ENCODE assay signal across 23 mouse cellular contexts in the genomic region with DNA sequence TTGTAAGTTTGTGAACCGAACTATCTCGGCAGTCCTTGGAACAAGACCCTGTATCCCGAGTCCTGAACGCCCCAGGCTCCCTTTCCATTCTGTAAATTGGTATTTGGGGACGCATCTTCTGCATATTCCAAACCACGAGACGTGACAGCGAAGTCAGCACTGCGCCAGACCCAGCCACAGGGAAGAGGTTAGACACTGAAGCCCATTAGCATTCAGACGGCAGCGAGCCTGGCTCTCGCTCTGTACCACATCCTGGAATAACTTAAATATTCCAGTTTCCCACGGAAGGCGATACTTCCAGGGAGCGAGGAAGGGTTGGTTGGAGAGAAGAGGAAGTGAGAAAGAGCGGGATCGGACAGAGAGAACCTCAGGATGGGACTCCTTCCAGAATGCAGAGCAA.
"Had no signal": no experiment of that assay in that cellular context is flagged by ENCODE, and none has a peak within 500 bp of the region (broad histone marks: within the 10 kb centered on the region; RNA-seq: fewer than 3 reads in every experiment).

No protein-coding gene starts in this region.

- DNase-seq: gastrocnemius, postnatal 25 days; heart, adult 18-20 months; heart, postnatal 14 days; heart, postnatal 4 days; kidney, adult 18-20 months; kidney, adult 8-10 months; kidney, postnatal 10 days; kidney, postnatal 25 days; layer of hippocampus, adult 9-11 months; layer of hippocampus, postnatal 36 days; left cerebral cortex, postnatal 4 days had no signal

- H3K36me3 ChIP-seq: heart, embryonic 10.5 days; heart, embryonic 13.5 days; heart, embryonic 15.5 days; hindbrain, embryonic 10.5 days; intestine, embryonic 15.5 days; limb, embryonic 13.5 days; limb, embryonic 15.5 days; liver, embryonic 12.5 days had no signal

- H3K27ac ChIP-seq: heart, embryonic 10.5 days; heart, embryonic 13.5 days; heart, embryonic 15.5 days; hindbrain, embryonic 10.5 days; hindbrain, embryonic 14.5 days; intestine, embryonic 15.5 days; limb, embryonic 13.5 days; limb, embryonic 15.5 days; liver, embryonic 12.5 days; liver, embryonic 14.5 days had no signal

- H3K4me1 ChIP-seq: heart, embryonic 10.5 days; heart, embryonic 13.5 days; heart, embryonic 15.5 days; hindbrain, embryonic 10.5 days; intestine, embryonic 15.5 days; liver, embryonic 12.5 days had no signal

- H3K4me3 ChIP-seq: heart, embryonic 10.5 days; heart, embryonic 13.5 days; heart, embryonic 15.5 days; hindbrain, embryonic 10.5 days; intestine, embryonic 15.5 days; limb, embryonic 13.5 days; limb, embryonic 15.5 days; liver, embryonic 12.5 days had no signal

- H3K9ac ChIP-seq: heart, embryonic 13.5 days; heart, embryonic 15.5 days; hindbrain, embryonic 14.5 days; intestine, embryonic 15.5 days; limb, embryonic 13.5 days; limb, embryonic 15.5 days; liver, embryonic 12.5 days; liver, embryonic 14.5 days had no signal

- H3K4me2 ChIP-seq: heart, embryonic 13.5 days; heart, embryonic 15.5 days; hindbrain, embryonic 14.5 days; intestine, embryonic 15.5 days; limb, embryonic 13.5 days; limb, embryonic 15.5 days; liver, embryonic 12.5 days had no signal

- ATAC-seq: inflammation-experienced regulatory T-cells, adult 6 months; intestine, embryonic 15.5 days; intestine, postnatal 0 days; liver, embryonic 12.5 days had no signal

- H3K9me3 ChIP-seq: heart, embryonic 10.5 days; heart, embryonic 13.5 days; heart, embryonic 15.5 days; hindbrain, embryonic 10.5 days; intestine, embryonic 15.5 days; limb, embryonic 13.5 days; limb, embryonic 15.5 days; liver, embryonic 12.5 days had no signal

- H3K27me3 ChIP-seq: heart, embryonic 13.5 days; heart, embryonic 15.5 days; intestine, embryonic 15.5 days; limb, embryonic 13.5 days; limb, embryonic 15.5 days; liver, embryonic 12.5 days had no signal
